Mouse (Mus musculus): ENCODE measurements at regions not wholly inside any gene's neighbourhood (a gene's known extent, or its start where the extent isn't known, plus 50 kb on each side); places are given as distances from the start of the nearest gene placed in this dataset.

DNA sequence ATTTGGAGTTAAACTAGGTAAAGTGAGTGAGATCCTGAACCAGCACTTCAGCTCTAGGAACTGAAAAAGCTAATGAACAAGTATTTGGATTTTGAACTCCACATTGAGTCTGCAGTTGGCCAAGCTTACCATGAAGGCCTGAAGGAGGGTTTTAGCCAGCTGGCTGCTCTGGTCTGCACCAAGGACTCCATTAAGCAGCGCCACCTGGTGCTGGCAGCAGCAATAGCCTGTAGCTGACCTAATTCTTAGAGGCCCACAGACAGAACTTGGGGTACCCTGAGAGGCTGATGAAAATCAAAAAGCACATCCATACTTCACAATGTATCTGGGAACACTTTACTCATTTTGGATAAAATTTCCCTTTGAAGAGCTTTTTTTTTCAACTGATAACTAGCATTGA is 683.2 kb upstream of the BB014433 start:
- TF ChIP-seq CTCF (IDR thresholded peaks at IDR 0.05; ENCODE audit: control insufficient read depth, insufficient read depth, insufficient read length): peak; percentile 44
- TF ChIP-seq USF1 (IDR thresholded peaks at IDR 0.05; ENCODE audit: low read depth): no peak
- TF ChIP-seq MYOD1 (IDR thresholded peaks at IDR 0.05; ENCODE audit: control insufficient read depth, insufficient read length, low read depth): no peak
